Mouse (Mus musculus): ENCODE measurements around the gene Tmem175. TPM values are rescaled to one million over a fixed set of nuclear protein-coding genes. Genes with fewer than 3 reads are reported as not detected.

Tmem175 gene
- total and polyA plus RNA-seq, 2 experiments: 6.0 to 19.4 TPM

DNA sequence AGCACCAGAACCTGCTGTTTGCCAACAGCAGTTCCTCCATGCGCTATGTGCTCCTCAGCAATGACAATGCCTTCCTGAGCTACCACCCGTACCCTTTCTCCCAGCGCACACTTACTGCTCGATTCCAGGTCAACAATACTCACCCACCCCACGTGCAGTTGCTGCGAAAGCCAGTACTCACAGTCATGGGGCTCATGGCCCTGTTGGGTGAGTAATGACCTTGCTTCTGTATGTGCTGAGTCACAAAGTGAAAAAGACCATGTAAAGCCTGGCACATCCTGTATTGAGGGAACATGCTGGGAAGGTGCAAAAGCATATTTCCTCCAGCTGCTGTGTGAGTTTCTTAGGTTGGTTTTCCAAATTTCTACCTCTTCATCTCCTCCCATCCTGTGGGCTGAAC, 51.3 kb downstream of the Tmem175 start:
- no peaks in the 10 kb centered on the region for H3K27me3 ChIP-seq (ENCODE audit: control insufficient read depth, insufficient read depth, low read length)
- no peak overlapping the region for H3K4me3 ChIP-seq (ENCODE audit: insufficient read depth, low read depth, low read length)
- 95% methylated on average over 6 of the region's 6 CpGs for WGBS
- H3K9ac ChIP-seq (ENCODE audit: low read depth, low read length): no peak overlapping the region
- DNase-seq (ENCODE audit: extremely low read depth, low read depth, low spot score): no peak
- H3K27ac ChIP-seq (replicated peaks; ENCODE audit: insufficient read depth, low read depth, low read length): no peak overlapping the region
- peaks cover 2% of the 10 kb centered on the region; the same call in 1 of the 2 replicates for H3K4me1 ChIP-seq (ENCODE audit: control insufficient read depth, insufficient read depth, low read length)
- H3K79me2 ChIP-seq (ENCODE audit: control insufficient read depth, insufficient read depth, low read length): no peaks in the 10 kb centered on the region
- TF ChIP-seq CTCF (IDR thresholded peaks at IDR 0.05; ENCODE audit: low read depth, low read length): no peak
- TF ChIP-seq POLR2A (IDR thresholded peaks at IDR 0.05; ENCODE audit: extremely low read depth, insufficient read depth, low read length): no peak
- H3K36me3 ChIP-seq (ENCODE audit: control insufficient read depth, insufficient read depth, low read length): no peaks in the 10 kb centered on the region

DNA sequence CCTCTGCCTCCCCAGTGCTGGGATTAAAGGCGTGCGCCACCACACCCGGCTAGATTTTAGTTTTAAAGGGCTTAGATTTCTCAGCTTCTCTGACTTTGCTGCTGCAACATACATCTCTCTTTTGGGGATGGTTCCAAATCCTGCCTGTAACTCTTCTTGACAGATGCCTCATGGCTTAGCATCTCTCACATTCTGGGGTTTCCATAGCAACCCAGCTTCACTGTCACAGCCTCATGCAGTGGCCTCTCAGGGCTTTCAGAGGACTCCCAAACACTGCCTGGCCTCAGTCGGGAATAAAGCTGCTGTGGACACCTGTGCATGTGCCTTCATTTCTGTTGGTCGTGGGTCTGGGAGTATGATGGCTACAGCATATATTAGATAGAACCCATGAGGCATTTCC, 59.5 kb downstream of the Tmem175 start:
- no peaks in the 10 kb centered on the region for H3K27me3 ChIP-seq (ENCODE audit: control insufficient read depth, insufficient read depth, low read length)
- no peak for TF ChIP-seq CTCF (IDR thresholded peaks at IDR 0.05; ENCODE audit: low read depth, low read length)
- no peak for TF ChIP-seq POLR2A (IDR thresholded peaks at IDR 0.05; ENCODE audit: extremely low read depth, insufficient read depth, low read length)
- H3K9ac ChIP-seq (ENCODE audit: low read depth, low read length): no peak overlapping the region
- H3K4me3 ChIP-seq (ENCODE audit: insufficient read depth, low read depth, low read length): no peak overlapping the region
- no peak for DNase-seq (ENCODE audit: extremely low read depth, low read depth, low spot score)
- H3K27ac ChIP-seq (replicated peaks; ENCODE audit: insufficient read depth, low read depth, low read length): no peak overlapping the region
- 88% methylated on average over 5 of the region's 5 CpGs for WGBS
- no peaks in the 10 kb centered on the region for H3K79me2 ChIP-seq (ENCODE audit: control insufficient read depth, insufficient read depth, low read length)
- peaks cover 12% of the 10 kb centered on the region for H3K4me1 ChIP-seq (ENCODE audit: control insufficient read depth, insufficient read depth, low read length)
- no peaks in the 10 kb centered on the region for H3K36me3 ChIP-seq (ENCODE audit: control insufficient read depth, insufficient read depth, low read length)

DNA sequence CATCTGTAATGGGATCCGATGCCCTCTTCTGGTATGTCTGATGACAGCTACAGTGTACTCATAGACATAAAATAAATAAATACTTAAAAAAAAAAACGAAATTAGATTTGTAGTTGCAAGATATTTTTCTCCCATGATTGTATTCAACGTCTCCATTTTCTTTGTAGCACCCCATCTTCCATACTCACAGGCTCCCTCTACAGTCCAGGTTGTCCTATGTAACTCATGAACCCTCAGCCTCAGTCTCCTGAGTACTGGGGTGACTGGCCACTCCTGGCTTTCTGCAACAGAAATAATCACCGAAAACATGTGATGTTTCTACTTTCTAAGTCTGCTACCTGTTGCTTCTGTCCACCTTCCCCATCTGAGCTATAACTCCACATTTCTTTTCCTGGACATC, 61.6 kb downstream of the Tmem175 start:
- peaks cover 15% of the 10 kb centered on the region for H3K4me1 ChIP-seq (ENCODE audit: control insufficient read depth, insufficient read depth, low read length)
- no peak overlapping the region for H3K9ac ChIP-seq (ENCODE audit: low read depth, low read length)
- H3K79me2 ChIP-seq (ENCODE audit: control insufficient read depth, insufficient read depth, low read length): peaks cover under 1% of the 10 kb centered on the region; the same call in 1 of the 2 replicates
- WGBS: 79% methylated on average over 4 of the region's 4 CpGs
- no peaks in the 10 kb centered on the region for H3K27me3 ChIP-seq (ENCODE audit: control insufficient read depth, insufficient read depth, low read length)
- DNase-seq (ENCODE audit: extremely low read depth, low read depth, low spot score): no peak
- no peak overlapping the region for H3K4me3 ChIP-seq (ENCODE audit: insufficient read depth, low read depth, low read length)
- TF ChIP-seq POLR2A (IDR thresholded peaks at IDR 0.05; ENCODE audit: extremely low read depth, insufficient read depth, low read length): no peak
- no peak for TF ChIP-seq CTCF (IDR thresholded peaks at IDR 0.05; ENCODE audit: low read depth, low read length)
- H3K36me3 ChIP-seq (ENCODE audit: control insufficient read depth, insufficient read depth, low read length): no peaks in the 10 kb centered on the region
- H3K27ac ChIP-seq (replicated peaks; ENCODE audit: insufficient read depth, low read depth, low read length): no peak overlapping the region

DNA sequence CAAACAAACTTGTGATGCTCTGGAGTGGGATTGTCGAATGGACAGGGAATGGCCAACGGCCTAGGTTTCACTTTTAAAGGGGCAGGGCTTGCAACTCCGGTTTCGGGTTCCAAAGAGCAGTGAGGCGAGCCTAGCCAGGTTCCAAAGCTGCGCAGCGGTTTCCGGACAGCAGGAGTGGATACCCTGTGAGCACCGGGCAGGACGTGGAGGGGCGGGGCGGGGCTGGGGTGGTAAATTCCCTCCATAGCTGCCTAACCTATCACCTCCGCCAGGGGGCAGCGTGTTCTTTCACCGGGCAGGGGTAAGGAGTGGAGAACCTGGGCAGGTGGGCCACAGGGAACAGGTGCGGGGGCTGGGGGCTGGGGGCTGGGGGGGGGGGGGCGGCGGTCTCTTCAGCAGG, 62.7 kb downstream of the Tmem175 start, which contains the start of gene Fgfrl1:
TSS of gene Fgfrl1 (plus strand) at position 112 of the 400 bp plus-strand sequence.
- Histone ChIP-seq H3K4me1 (ENCODE audit: control insufficient read depth, insufficient read depth, low read length) (peaks cover 19% of the 10 kb centered on the region), H3K4me3 (ENCODE audit: insufficient read depth, low read depth, low read length) (peak within 1 kb of the TSS; percentile 6), H3K27ac (replicated peaks; ENCODE audit: insufficient read depth, low read depth, low read length) (no peak within 1 kb of the TSS), H3K27me3 (ENCODE audit: control insufficient read depth, insufficient read depth, low read length) (no peaks in the 10 kb centered on the region), H3K79me2 (ENCODE audit: control insufficient read depth, insufficient read depth, low read length) (peaks cover 3% of the 10 kb centered on the region; the same call in 1 of the 2 replicates), H3K9ac (ENCODE audit: low read depth, low read length) (0 out of 2 replicates have a peak within 1 kb of the TSS, but pooled peaks have one; percentile 25), H3K36me3 (ENCODE audit: control insufficient read depth, insufficient read depth, low read length) (no peaks in the 10 kb centered on the region)
- peak; percentile 78 for DNase-seq (ENCODE audit: extremely low read depth, low read depth, low spot score)
- TF ChIP-seq CTCF (IDR thresholded peaks at IDR 0.05; ENCODE audit: low read depth, low read length) (peak; percentile 76), POLR2A (IDR thresholded peaks at IDR 0.05; ENCODE audit: extremely low read depth, insufficient read depth, low read length) (no peak)
- 2% methylated on average over 16 of the region's 18 CpGs for WGBS

DNA sequence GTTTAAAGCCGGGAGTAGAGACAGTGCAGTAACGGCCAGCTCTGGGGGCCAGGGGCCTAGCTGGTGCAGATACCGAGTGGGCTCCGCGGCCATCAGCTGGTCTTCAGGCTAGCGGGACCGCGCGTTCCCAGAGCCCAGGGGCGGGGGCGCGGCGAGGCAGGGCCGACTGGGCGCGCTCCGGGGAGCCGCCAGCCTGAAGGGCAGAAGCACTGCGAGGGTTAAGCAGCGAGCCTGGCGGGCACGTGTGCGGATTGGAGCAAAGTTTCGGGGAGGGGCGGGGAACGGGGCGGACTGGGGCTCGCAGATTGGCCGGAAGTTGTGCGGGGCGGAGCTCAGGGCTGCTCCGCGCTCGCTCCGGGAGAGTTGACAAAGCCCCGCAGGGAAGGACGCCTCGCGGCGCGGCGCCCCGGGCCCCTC, 64.3 kb downstream of the Tmem175 start:
- TF ChIP-seq POLR2A (IDR thresholded peaks at IDR 0.05; ENCODE audit: extremely low read depth, insufficient read depth, low read length) (peak; percentile 46; the same call in 1 of the 2 replicates), CTCF (IDR thresholded peaks at IDR 0.05; ENCODE audit: low read depth, low read length) (no peak)
- H3K36me3 ChIP-seq (ENCODE audit: control insufficient read depth, insufficient read depth, low read length): no peaks in the 10 kb centered on the region
- H3K9ac ChIP-seq (ENCODE audit: low read depth, low read length): peak overlapping the region; percentile 96
- DNase-seq (ENCODE audit: extremely low read depth, low read depth, low spot score): peak; percentile 80
- no peak overlapping the region for H3K27ac ChIP-seq (replicated peaks; ENCODE audit: insufficient read depth, low read depth, low read length)
- WGBS: under 1% methylated on average over 39 of the region's 43 CpGs
- no peaks in the 10 kb centered on the region for H3K27me3 ChIP-seq (ENCODE audit: control insufficient read depth, insufficient read depth, low read length)
- peaks cover 19% of the 10 kb centered on the region for H3K4me1 ChIP-seq (ENCODE audit: control insufficient read depth, insufficient read depth, low read length)
- peak overlapping the region; percentile 92 for H3K4me3 ChIP-seq (ENCODE audit: insufficient read depth, low read depth, low read length)
- H3K79me2 ChIP-seq (ENCODE audit: control insufficient read depth, insufficient read depth, low read length): peaks cover 6% of the 10 kb centered on the region; the same call in 1 of the 2 replicates

Data from liver, adult 2 months (tissue).